Mouse (Mus musculus) liver, postnatal 0 days (tissue): Measurements from ENCODE around the gene Smad3.

Experiments
- CTCF ChIP-seq: sonication (generic); IDR thresholded peaks from 2 replicates; pipeline ENCODE4 v1.5.1; 2016; ENCODE audit warnings: antibody characterized with exemption, low read depth
- EP300 ChIP-seq: IDR thresholded peaks from 2 replicates; pipeline ENCODE4 v1.6.1; 2016; ENCODE audit warnings: antibody characterized with exemption, low read depth, mild to moderate bottlenecking

DNA sequence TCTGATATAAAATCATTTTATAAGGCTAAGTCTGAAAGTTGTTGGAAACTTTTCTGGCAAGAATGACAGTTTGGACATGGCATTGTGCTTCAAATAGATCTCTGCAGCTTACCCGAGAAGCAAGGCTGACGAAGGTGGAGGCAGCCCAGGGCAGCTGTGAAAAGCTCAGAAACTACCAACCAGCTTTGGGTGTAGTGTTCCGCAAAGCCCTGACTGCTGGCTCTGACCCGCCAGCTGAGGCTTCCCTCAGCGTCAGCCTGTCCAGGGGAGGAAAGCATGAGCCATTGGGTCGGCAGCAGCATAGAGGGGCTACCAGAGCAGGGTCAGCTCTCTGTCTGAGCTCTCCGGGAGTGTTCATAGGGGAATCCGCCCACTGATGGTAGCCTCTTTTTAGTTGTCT lies 148.5 kb downstream of the Smad3 start:
- no peak for TF ChIP-seq CTCF
- TF ChIP-seq EP300 = no peak
